Mouse (Mus musculus): ENCODE measurements around the gene Gm8247.
A peak's percentile ranks its signal among the peaks of the same experiment; 100 is the strongest.
"Not testable (repeated sequence)": the region's sequence is repeated elsewhere in the genome, so short reads cannot be mapped to it uniquely, and the experiment has no call there.

The Gm8247 gene

DNA sequence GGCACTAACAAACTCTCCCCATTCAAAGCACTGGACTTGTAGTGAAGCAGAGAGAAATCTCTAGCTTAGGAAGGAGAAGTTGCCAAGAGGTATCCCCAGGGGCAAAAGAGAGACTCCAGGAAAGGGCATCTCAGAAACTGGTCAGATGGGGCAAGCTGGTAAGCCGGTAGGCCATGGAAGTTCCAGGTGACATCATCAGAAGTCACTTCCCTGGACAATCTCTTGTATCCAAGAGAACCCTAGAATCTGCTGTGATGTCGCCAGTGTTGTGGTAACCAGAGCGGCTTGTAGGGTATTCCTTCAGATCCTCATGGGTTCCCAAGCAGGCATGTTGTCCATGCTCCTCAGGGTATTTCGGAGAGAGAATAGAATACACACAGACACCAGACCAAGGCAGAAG, at the start of gene Gm8247:
TSS of gene Gm8247 (plus strand) at position 301 of the 400 bp plus-strand sequence.
- not testable (repeated sequence) for DNase-seq (ENCODE audit: low read depth in 2 of 2, low spot score in 2 of 2)

DNA sequence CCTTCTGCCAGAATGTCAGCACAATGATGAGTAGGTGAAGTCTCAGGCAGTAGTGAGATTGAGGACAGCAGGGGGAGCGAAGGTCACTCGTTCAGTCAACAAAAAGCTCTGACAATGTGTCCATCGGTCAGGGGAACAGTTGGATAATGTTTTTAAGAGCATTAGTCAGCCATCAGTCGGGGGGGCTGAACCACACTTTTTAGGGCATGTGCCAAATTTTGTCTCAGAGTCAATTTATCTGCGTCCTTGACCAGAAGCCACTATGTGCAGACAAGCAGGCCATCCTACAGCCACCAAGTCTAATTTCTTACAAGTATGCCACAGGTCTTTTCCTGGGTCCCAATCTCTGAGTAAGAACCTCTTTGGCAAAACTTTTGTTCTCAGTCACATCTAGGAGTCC, 35.0 kb upstream of the Gm8247 start:
- not testable (repeated sequence) for DNase-seq (ENCODE audit: low read depth in 2 of 2, low spot score in 2 of 2)

DNA sequence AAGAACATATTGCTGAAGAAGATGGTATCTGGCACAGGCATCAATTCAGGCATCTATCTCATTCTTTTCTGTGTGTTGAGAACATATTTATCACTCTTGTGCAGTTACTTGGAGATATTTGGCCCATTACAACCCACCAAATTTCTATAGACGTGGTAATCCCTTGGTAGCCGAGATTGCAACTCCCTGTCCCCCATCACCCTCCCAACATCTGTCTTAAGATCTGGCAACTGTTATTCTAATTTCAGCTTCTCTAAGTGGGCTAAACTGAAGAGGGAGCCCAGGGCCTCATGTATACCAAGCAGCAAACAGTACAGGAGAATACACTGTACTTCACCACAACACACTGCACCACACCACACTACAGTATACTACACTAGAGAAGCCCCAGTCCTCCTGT, 8.8 kb downstream of the Gm8247 start:
- DNase-seq (ENCODE audit: low read depth in 2 of 2, low spot score in 2 of 2): peak in 1 of 2 experiments; percentile 2

DNA sequence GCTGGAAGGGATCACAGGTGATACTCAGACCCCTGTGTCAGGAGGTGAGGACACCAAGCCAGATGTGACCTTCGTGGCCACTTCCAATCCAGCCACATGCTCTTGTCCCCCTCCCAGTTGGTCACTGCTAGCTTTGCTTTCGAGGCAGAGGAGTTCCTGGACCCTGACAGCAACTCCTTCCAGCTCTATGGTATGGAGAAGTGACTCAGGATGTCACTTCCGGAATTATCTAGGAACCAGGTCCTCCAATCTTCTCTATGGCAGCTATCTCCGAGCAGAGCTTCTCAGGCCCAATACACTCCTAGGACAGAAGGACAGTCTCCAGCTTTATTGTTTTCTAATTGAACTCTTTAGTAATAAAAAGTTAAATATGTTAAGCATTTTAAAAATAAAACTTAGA, 44.8 kb downstream of the Gm8247 start, which contains the start of gene Gm5624:
TSS of gene Gm5624 (minus strand) at position 202 of the 400 bp plus-strand sequence.
- DNase-seq (ENCODE audit: low read depth in 2 of 2, low spot score in 2 of 2): not testable (repeated sequence)

Measured in CD8-positive naive resting alpha-beta T cell, adult 2 months (primary cell).